Mouse (Mus musculus) intestine, embryonic 16.5 days (tissue): ENCODE data around the gene Cxcl15. TPM values are rescaled to one million over a fixed set of nuclear protein-coding genes. Genes with fewer than 3 reads are reported as not detected.
"Not testable (repeated sequence)": the region's sequence is repeated elsewhere in the genome, so short reads cannot be mapped to it uniquely, and the experiment has no call there.

Source experiments
- ATAC-seq: fragments of 200-750 bp; cut with Nextera tagmentation; 2 replicates; pipeline ENCODE4 v1.8.0; 2017; ENCODE audit warnings: moderate TSS enrichment, moderate library complexity
- H3K27ac ChIP-seq: fragments of 300-500 bp; sonication (generic); 2 replicates; pipeline ENCODE4 v1.5.1; 2014; ENCODE audit warnings: mild to moderate bottlenecking, low read length
- H3K27me3 ChIP-seq: fragments of 300-500 bp; sonication (generic); replicated peaks from 2 replicates; pipeline ENCODE4 v1.6.1; 2014; ENCODE audit warnings: low read length, control low read depth, mixed read lengths; ENCODE audit not compliant: control insufficient read depth, insufficient read depth
- H3K36me3 ChIP-seq: fragments of 300-500 bp; sonication (generic); 2 replicates; pipeline ENCODE4 v1.6.1; 2014; ENCODE audit warnings: low read length, control low read depth; ENCODE audit not compliant: control insufficient read depth, insufficient read depth
- H3K4me1 ChIP-seq: fragments of 300-500 bp; sonication (generic); 2 replicates; pipeline ENCODE4 v1.6.1; 2014; ENCODE audit warnings: low read length, control low read depth, mixed read lengths; ENCODE audit not compliant: control insufficient read depth, insufficient read depth
- H3K4me2 ChIP-seq: fragments of 300-500 bp; sonication (generic); 2 replicates; pipeline ENCODE4 v1.6.1; 2014; ENCODE audit warnings: low read depth, low read length, control low read depth
- H3K4me3 ChIP-seq: fragments of 300-500 bp; sonication (generic); 2 replicates; pipeline ENCODE4 v1.5.1; 2014; ENCODE audit warnings: mild to moderate bottlenecking, low read length
- H3K9ac ChIP-seq: fragments of 300-500 bp; sonication (generic); 2 replicates; pipeline ENCODE4 v1.6.1; 2014; ENCODE audit warnings: low read depth, low read length
- H3K9me3 ChIP-seq: fragments of 300-500 bp; sonication (generic); 2 replicates; pipeline ENCODE4 v1.6.1; 2016; ENCODE audit warnings: low read length, control low read depth; ENCODE audit not compliant: control insufficient read depth
- WGBS: fragments of 180-500 bp; shearing (Covaris S2); extraction: QIAGEN DNeasy Blood & Tissue Kit; methylation state at CpG from one replicate; pipeline ENCODE4 v1.1.7; 2014; 5-methylcytosine and 5-hydroxymethylcytosine counted together
- polyA plus RNA-seq: library from polyadenylated mRNA; unstranded; fragments of >200 nt; fragmentation: Nextera tagmentation; extraction: Ambion mirVana; gene quantifications from 2 replicates; pipeline ENCODE4 v1.2.1, GENCODE M21; 2015

Cxcl15 gene
- polyA plus RNA-seq, 1 experiment from 2014 or later: 0.22 TPM

DNA sequence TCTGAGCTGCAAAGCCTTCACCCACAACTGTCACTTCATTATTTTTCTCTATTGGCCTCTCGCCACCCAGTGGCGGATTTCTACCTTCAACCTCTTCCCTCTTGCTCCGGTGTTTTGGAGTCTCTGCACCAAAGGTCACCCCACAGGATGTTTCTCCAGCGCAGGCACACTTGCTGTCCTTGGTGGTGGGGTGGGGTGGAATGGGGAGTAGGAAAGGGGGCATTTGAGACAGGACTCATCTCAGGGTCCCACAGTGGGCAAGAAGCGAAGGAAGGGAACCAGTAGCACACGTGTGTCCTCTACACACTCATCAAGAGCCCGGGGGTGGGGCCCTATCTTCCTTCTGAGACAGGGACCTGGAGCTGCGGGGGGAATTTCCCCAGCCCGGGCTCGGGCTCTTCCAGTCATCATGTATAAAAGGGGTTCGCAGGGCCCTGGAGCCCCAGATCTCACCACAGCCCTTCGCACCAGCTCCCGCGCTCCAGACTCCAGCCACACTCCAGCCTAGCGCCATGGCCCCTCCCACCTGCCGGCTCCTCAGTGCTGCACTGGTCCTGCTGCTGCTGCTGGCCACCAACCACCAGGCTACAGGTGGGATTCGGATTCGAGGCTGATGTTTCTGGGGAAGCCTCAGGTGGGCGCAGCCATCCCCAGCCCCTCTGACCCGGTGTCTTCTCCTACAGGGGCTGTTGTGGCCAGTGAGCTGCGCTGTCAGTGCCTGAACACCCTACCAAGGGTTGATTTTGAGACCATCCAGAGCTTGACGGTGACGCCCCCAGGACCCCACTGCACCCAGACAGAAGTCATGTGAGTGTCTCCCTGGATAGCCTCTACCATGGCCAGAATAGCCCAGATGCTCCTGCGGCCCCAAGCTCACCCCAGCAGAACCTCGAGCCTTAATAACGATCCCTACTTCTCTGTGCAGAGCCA, 8.4 kb upstream of the Cxcl15 start, which contains the start of gene Cxcl3:
TSS of gene Cxcl3 (plus strand) at position 445 of the 930 bp plus-strand sequence.
- Histone ChIP-seq H3K9ac (peak within 1 kb of the TSS; percentile 49; the same call in 1 of the 2 replicates), H3K9me3 (no peaks in the 10 kb centered on the region), H3K27ac (no peak within 1 kb of the TSS), H3K36me3 (no peaks in the 10 kb centered on the region), H3K4me1 (0 out of 2 replicates have a peak, but pooled peaks cover 4% of the 10 kb centered on the region), H3K27me3 (no peaks in the 10 kb centered on the region), H3K4me2 (peak within 1 kb of the TSS; percentile 82), H3K4me3 (peak within 1 kb of the TSS; percentile 41)
- peak; percentile 81 for ATAC-seq
- WGBS: 18% methylated on average over 26 of the region's 26 CpGs

DNA sequence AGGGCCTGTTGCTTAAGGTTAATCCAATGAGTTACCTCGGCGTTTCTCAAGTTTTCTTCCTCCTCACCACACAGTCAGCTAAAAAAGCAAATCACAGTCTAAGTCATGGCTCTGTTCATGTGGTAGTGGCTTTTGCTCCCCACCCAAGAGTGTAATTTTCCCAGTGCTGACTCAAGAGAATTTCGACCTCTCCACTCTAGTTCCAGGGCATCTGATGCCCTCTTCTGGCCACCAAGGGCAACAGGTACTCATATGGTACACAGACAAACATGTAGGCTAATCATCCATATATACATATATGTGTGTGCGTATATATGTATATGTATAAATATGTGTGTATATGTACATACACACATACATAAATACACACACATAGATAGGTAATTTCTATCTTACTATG, 6.2 kb upstream of the Cxcl15 start:
- Histone ChIP-seq H3K4me3 (no peak overlapping the region), H3K4me2 (no peak overlapping the region), H3K27ac (no peak overlapping the region), H3K9me3 (no peaks in the 10 kb centered on the region), H3K4me1 (0 out of 2 replicates have a peak, but pooled peaks cover 4% of the 10 kb centered on the region), H3K9ac (no peak overlapping the region), H3K27me3 (no peaks in the 10 kb centered on the region), H3K36me3 (no peaks in the 10 kb centered on the region)
- WGBS: 83% methylated on average over 4 of the region's 4 CpGs
- no peak for ATAC-seq

DNA sequence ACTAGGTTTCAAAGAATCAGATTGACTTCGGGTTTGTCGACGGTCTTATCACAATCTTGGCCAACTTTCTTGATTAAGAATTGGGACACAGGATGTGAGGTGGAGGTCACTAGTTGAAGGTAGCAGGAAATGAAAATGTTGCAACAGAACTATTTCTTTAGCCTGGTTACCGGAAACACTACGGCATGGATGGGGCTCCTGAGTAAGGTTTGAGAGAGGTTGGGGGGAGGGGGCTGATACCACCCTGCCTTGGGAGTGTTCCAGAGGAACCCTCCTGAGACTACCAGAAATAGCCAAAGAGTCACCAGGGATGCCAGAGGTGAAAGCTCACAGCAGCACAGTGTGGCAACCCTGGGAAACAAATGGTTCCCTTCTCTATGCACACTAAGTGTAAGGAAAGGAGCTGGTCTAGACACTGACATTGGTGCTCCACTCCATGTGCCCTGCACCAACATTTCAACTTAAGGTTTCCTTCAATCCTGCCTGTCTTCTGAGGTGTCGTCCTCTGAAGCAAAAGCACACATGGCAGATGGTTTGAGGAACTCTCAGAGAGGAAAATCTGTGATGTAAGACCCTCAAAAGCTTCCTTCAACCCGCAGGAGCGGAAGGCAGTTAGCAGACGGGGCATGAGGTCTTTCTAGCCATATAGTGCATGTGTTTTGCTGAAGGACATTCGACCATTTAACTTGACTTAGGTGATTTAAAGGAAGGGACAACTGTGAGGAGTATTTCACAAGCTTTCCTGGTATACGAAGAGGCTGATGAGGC, 4.8 kb upstream of the Cxcl15 start:
- no peak for ATAC-seq
- WGBS: 68% methylated on average over 11 of the region's 11 CpGs
- H3K27me3 ChIP-seq: no peaks in the 10 kb centered on the region
- H3K4me1 ChIP-seq: 0 out of 2 replicates have a peak, but pooled peaks cover 6% of the 10 kb centered on the region
- H3K27ac ChIP-seq: no peak overlapping the region
- no peaks in the 10 kb centered on the region for H3K36me3 ChIP-seq
- no peak overlapping the region for H3K9ac ChIP-seq
- H3K4me2 ChIP-seq: no peak overlapping the region
- no peak overlapping the region for H3K4me3 ChIP-seq
- no peaks in the 10 kb centered on the region for H3K9me3 ChIP-seq

DNA sequence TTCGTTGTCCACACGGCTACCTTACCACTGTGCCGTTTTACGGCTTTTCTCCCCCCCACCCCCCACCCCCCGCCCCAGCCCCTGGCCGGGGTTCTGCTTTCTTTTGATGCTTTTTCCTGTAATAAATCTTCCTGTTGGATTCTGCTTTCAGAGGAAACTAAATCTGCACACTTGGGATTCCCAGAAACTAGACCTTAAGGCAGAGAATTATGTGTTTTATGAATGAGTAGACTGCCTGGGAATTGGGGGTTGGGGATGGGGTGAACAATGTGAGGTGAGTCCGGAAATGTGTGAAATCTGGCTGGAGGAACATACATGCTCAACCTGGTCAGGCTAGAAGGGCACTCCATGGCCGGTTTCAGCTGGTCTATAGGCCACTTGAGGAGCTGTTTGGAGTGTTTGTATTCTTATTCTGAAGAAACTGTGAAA, 4.2 kb upstream of the Cxcl15 start:
- no peak for ATAC-seq
- Histone ChIP-seq H3K9me3 (no peaks in the 10 kb centered on the region), H3K4me3 (no peak overlapping the region), H3K4me2 (no peak overlapping the region), H3K27me3 (no peaks in the 10 kb centered on the region), H3K4me1 (0 out of 2 replicates have a peak, but pooled peaks cover 6% of the 10 kb centered on the region), H3K27ac (no peak overlapping the region), H3K36me3 (no peaks in the 10 kb centered on the region), H3K9ac (no peak overlapping the region)
- 44% methylated on average over 8 of the region's 8 CpGs for WGBS

DNA sequence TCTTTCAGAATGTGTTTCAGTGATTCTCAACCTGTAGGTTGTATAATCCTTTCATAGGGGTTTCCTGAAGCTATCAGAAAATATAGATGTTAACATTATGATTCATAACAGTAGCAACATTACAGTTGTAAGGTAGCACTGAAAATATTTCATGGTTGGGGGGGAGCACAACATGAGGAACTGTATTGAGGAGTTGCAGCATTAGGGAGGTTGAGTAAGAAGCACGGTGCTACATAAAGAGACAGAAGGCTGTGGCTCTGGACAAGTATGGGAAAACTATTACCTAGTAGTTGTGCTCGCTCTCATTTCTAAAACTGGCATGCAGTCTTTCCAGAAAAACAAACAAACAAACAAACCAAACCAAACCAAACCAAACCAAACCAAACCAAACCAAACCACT, 1.1 kb downstream of the Cxcl15 start:
- not testable (repeated sequence) for H3K4me2 ChIP-seq, H3K9me3 ChIP-seq, H3K27me3 ChIP-seq, ATAC-seq, H3K4me1 ChIP-seq, H3K4me3 ChIP-seq, H3K27ac ChIP-seq, H3K9ac ChIP-seq, H3K36me3 ChIP-seq
- WGBS: 88% methylated on average over 2 of the region's 2 CpGs

DNA sequence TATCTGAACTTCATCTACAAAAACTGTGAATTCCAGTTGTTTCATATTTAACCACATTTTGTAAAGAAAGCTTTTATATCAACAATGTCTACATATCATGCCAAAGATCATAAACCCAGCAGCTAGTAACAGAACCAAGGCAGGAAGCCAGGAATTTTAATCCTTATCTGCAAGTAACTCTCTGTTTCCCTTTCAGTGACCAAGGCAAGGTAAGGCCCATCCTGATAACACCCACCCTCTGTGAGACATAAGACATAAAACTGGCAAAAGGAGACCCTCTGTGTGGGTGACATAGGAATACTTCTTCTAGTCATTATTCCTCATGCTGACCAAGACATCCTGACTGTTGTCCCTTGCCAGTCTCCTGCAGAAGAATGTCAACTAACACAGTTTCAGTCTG, 10.2 kb downstream of the Cxcl15 start:
- no peaks in the 10 kb centered on the region for H3K27me3 ChIP-seq
- ATAC-seq: no peak
- H3K36me3 ChIP-seq: no peaks in the 10 kb centered on the region
- H3K27ac ChIP-seq: no peak overlapping the region
- no peak overlapping the region for H3K4me3 ChIP-seq
- H3K9ac ChIP-seq: no peak overlapping the region
- H3K4me2 ChIP-seq: no peak overlapping the region
- no peaks in the 10 kb centered on the region for H3K9me3 ChIP-seq
- H3K4me1 ChIP-seq: no peaks in the 10 kb centered on the region

DNA sequence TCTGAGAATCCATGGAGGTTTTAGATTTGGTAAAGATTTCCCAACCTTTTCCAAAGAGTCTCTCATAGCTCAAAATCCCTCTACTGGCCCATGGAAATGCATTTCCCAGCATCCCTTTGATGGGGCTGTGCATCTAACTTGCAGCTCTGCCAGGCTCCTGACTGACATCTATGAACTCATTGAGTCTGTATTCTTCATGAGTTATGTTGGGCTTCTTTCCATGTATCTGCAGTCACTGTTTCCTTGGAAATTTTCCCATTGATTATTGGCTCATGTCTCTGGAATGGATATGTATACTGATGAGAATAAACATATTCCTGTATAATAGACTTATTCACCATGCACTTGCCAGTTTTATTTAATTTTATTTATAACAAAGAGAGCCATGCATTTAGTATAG, 11.7 kb downstream of the Cxcl15 start:
- Histone ChIP-seq H3K9me3 (no peaks in the 10 kb centered on the region), H3K36me3 (no peaks in the 10 kb centered on the region)

DNA sequence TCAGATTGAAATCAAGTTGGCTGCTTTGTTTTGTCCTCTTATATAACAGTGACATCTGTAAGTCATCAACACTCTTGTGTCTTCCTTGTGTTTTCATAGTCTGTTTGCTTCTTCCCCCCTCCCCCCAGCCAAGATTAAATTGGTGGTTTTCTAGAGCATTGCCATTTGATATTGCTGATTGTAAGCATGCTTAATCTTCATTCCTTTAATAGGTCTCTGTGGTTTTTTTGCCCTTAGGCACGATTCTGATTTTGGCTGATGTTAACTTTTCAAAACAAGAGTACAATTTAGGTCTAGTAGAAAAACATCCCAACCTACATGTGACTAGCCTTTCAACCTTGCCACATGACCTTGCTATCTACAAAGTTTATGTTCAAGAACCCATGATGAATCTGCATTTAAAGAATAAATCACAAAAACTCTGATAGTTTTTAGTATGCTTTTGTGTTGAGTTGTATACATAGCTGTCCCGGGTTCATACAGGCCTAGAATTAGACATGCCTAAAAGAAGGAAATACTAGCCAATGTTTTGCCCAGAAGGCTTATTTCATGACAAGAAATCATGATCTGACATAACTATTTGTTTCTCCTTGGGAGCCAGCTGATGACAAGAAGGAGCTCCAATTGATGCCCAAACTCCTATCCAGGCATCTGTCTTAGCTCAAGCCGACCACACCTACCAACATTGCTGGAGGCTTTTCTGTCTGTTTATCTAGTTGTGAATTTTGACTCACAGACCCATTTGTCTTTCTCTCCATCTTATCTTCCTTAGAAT, 13.0 kb downstream of the Cxcl15 start:
- ATAC-seq: no peak
- 67% methylated on average over 3 of the region's 3 CpGs for WGBS
- H3K4me1 ChIP-seq: no peaks in the 10 kb centered on the region
- no peaks in the 10 kb centered on the region for H3K27me3 ChIP-seq
- no peak overlapping the region for H3K27ac ChIP-seq
- no peaks in the 10 kb centered on the region for H3K36me3 ChIP-seq
- H3K4me3 ChIP-seq: no peak overlapping the region
- no peaks in the 10 kb centered on the region for H3K9me3 ChIP-seq
- H3K4me2 ChIP-seq: no peak overlapping the region
- no peak overlapping the region for H3K9ac ChIP-seq

More for the DNA sequence above, 11.7 kb downstream of the Cxcl15 start:
- no peak overlapping the region for H3K4me3 ChIP-seq
- ATAC-seq: no peak
- H3K27me3 ChIP-seq: no peaks in the 10 kb centered on the region
- no peak overlapping the region for H3K9ac ChIP-seq
- H3K4me2 ChIP-seq: no peak overlapping the region
- no peaks in the 10 kb centered on the region for H3K4me1 ChIP-seq
- H3K27ac ChIP-seq: no peak overlapping the region

DNA sequence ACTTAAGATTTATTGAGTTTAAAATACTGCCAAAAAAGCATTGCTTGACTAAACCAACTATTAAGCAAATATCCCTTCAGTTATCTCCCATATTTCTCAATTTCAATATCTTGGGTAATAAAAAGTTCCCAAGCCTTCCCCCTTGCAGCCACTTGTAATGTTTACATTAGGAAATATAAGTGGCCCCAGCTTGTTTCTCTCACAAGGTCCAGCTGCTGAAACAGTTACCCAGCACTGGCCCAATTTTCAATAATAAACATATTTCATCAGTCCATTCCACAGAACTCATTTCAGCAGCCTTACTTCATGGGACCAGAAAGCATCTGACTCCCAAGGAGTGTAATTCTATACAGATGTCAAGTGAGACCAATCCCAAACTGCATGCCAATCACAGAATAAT, 25.4 kb downstream of the Cxcl15 start:
- ATAC-seq: no peak; the same call in 1 of the 2 replicates
- H3K9me3 ChIP-seq: no peaks in the 10 kb centered on the region
- no peak overlapping the region for H3K4me2 ChIP-seq
- H3K36me3 ChIP-seq: no peaks in the 10 kb centered on the region
- H3K27ac ChIP-seq: no peak overlapping the region
- H3K9ac ChIP-seq: no peak overlapping the region
- no peaks in the 10 kb centered on the region for H3K4me1 ChIP-seq
- no peak overlapping the region for H3K4me3 ChIP-seq
- H3K27me3 ChIP-seq: no peaks in the 10 kb centered on the region
